Mouse (Mus musculus): ENCODE results near the gene Tsfm.

Gene Tsfm

GRCm38 (mm10) chr10:127041774-127042338 lies 11.2 kb upstream of the Tsfm start:
- DNase-seq (ENCODE audit: low spot score in 2 of 2) = peak; percentile 71 to 87

- peak in 1 of 2 experiments; percentile 32 for DNase-seq (ENCODE audit: low spot score in 2 of 2)
Observed at GRCm38 (mm10) chr10:127041274-127041766, 10.7 kb upstream of the Tsfm start, which contains the start of the genes Mettl1 and Eef1akmt3. Mettl1 (plus strand) TSS chr10:127041414. Eef1akmt3 (minus strand) TSS chr10:127041513.

- DNase-seq (ENCODE audit: low spot score in 2 of 2) = no peak
Observed at GRCm38 (mm10) chr10:127040569-127041214, 10.1 kb upstream of the Tsfm start.

DNA sequence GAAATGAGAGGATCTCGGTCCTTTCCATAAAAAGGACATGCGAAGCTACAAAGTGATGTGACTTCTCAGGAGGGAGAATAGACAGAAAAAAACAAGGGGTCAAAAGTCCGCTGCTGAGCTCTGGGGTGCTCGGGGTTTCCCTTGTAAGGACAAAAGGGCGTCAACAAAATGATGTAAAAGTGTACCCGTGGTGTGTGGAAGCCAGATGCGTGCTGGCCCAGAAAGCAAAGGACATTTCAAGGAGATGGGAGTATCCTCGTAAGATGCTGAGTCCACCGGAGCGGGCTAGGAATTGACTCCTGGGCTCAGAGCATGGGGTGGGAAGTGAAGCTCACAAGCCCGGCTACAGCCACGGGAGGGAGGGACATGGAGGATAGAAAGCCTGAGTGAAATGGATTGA lies 7.0 kb upstream of the Tsfm start:
- DNase-seq (ENCODE audit: low spot score in 2 of 2) = no peak

DNA sequence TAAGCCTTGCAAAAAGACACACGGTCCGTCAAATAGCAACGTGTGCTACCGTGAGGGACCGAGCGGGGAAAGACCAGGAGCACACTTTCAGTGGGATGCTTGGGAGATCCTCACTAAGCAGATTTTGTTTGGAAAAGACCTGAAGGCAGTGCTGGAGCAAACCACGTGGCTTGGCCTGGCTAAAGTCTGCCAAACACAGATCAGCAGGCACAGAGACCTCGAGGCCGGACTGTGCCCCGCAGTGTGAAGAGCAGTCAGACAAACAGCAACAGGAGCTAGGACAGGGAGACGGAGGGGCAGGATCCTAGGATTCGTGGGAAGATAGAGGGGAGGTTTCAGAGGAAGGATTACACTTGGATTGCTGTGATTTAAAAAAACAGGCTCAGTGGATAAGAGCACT lies 5.6 kb upstream of the Tsfm start:
- no peak for DNase-seq (ENCODE audit: low spot score in 2 of 2)

GRCm38 (mm10) chr10:127033301-127033741 lies 2.7 kb upstream of the Tsfm start:
- DNase-seq (ENCODE audit: low spot score in 2 of 2) = no peak

- no peak for DNase-seq (ENCODE audit: low spot score in 2 of 2)
Observed at GRCm38 (mm10) chr10:127018422-127018821, 12.2 kb downstream of the Tsfm start.

DNA sequence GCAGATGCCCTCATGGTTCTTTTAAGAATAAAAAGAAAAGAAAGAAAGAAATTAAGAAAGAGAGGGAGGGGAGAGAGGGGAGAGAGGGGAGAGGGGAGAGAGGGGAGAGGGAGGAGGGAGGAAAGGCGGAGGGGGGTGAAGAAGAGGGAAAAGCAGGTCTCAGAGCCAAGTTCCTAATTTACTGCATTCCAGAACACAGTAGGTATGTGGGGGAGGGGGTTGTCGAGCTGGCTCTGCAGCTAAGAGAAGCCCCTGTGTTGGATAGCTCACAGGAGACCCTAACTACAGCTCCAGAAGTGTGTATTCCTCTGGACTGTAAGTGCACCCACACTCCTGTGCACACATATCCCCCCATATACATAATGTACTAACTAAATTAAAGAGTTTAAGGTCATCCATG lies 13.6 kb downstream of the Tsfm start:
- no peak for DNase-seq (ENCODE audit: low spot score in 2 of 2)

DNA sequence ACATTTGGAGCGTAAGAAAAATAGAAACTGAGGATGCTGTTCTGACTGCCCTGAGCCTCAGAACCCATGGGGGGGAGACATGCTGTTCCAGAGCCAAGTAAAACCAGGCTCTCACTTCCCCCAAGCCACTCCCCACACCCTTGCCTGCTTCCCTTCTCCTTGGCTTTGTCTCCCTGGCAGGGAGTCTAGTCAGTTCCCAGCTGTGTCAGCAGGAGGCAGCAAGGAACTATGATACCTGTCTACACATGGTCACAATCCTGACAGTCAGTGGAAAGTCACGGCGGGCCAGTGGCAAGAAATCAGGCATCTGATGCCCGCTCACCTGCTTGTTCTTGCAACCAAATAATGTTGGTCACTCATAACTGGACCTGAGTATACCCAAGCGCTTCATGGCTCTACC lies 14.2 kb downstream of the Tsfm start:
- DNase-seq (ENCODE audit: low spot score in 2 of 2) = no peak

DNA sequence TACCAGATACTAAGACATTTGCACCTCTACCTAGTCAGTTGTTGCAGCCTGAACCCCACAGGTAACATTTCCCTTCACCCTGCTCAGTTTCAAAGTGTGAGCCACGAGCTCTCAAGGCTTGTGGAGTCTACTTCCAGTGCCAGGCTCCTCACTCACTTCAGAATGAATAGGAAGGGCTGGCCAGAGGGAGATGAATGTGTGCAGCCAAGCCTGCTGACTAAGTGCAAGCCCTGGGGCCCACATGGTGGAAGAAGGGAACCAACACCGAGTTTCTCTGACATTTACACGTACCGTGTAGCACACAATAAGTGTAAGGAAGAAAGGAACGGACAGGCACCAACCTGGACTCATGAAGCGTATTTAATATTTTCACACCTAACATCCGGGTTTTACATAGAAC lies 26.8 kb downstream of the Tsfm start:
- DNase-seq (ENCODE audit: low spot score in 2 of 2) = no peak

GRCm38 (mm10) chr10:127003334-127003733 lies 27.3 kb downstream of the Tsfm start:
- no peak for DNase-seq (ENCODE audit: low spot score in 2 of 2)

GRCm38 (mm10) chr10:127002765-127003164 lies 27.9 kb downstream of the Tsfm start:
- no peak for DNase-seq (ENCODE audit: low spot score in 2 of 2)

DNA sequence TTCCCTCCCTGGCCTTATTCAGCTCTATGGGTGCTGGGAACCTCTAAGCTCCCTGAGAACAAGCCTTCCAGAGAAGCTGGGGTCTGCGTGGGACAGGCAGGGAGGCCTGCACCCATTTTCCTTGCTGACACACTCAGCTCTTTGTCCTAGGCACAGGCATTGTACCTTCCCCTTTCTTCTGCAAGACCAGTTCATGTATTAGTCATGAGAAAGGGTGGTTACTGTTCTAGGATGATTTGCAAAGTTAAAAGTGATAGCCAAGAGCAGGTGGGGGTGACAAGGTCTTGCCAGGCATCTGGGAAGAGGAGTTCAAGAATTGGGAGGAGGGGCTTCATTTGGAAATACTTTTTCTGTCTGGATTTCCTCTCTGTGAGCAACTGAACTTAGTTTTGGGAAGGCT lies 28.6 kb downstream of the Tsfm start:
- no peak for DNase-seq (ENCODE audit: low spot score in 2 of 2)

DNA sequence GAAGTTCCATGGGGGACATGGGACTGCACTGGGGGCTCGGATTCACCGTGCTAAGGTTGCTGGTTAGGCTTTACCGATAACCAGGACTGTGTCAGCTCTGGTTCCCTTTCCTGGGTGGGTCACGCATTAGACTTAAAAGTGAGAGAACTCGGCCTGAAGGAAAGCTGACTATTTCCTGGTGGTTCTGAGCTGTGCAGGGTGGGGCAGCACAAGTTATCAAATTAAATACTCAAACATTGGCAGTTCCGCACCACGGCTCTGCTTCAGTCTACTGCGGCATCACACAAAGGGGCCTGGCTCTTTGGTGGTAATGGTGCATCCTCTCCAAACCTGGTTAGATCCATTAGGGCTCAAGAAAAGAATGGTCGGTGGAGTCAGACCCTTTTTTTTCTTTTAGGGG lies 29.3 kb downstream of the Tsfm start:
- DNase-seq (ENCODE audit: low spot score in 2 of 2) = no peak

- DNase-seq (ENCODE audit: low spot score in 2 of 2) = no peak
Observed at GRCm38 (mm10) chr10:127000529-127000928, 30.1 kb downstream of the Tsfm start, which contains the start of gene Avil. Avil (plus strand) TSS chr10:127000709.

- DNase-seq (ENCODE audit: low spot score in 2 of 2) = no peak
Observed at GRCm38 (mm10) chr10:126997340-126998113, 33.1 kb downstream of the Tsfm start.

DNA sequence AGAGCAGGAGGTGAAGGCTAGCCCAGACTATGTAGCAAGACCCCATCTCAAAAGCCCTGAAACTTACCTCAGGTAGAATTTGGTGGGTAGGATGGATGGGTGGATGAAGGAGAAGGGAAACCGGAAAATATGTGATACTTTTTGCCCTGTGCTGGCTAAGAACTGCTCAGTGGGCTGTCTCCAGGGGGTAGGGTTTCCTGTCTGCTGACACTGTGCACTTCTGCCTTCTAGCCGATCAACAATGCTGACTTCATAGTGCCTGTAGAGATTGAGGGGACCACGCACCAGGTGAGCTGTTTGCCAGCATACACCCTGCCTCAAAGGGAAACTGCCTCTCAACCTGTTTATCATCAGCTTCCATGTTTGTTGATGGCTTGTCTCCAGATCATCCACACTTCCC lies 37.0 kb downstream of the Tsfm start:
- DNase-seq (ENCODE audit: low spot score in 2 of 2) = no peak

- no peak for DNase-seq (ENCODE audit: low spot score in 2 of 2)
Observed at GRCm38 (mm10) chr10:126991676-126992075, 39.0 kb downstream of the Tsfm start.

DNA sequence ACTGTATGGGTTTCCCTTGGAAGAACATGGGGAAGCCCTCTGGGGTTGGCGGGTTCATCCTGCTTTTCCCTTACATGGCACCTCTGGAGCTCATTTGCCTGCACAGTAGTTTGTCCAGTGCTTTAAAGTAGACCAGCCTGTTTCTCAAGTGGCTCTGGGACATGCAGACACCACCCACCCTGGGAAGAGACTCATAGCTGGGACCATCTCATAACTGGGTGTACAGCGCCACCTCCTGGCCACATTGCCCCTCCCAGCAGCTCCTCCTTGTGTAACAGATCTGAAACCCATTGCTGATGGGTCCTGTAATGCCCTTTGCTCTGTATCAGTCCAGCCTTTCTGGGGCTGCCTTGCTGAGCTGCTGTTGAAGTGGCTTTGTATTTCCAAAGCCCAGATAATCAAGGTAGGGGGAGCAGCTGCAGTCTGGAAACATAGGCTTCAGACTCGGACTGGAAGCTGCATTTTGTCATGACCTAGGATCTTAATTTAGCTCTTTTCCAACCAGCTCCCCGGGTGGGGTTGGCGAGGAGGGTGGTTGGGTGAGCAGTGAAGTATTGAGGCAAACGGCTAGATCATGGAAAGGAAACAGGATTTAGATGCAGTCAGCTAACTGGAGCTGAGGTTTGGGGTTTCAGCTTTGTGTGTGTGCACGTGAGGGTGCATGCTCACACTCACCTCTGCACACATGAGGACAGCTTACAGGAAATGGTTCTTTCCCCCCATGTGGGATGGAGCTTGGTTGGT lies 40.2 kb downstream of the Tsfm start:
- DNase-seq (ENCODE audit: low spot score in 2 of 2) = peak; percentile 73 to 88

DNA sequence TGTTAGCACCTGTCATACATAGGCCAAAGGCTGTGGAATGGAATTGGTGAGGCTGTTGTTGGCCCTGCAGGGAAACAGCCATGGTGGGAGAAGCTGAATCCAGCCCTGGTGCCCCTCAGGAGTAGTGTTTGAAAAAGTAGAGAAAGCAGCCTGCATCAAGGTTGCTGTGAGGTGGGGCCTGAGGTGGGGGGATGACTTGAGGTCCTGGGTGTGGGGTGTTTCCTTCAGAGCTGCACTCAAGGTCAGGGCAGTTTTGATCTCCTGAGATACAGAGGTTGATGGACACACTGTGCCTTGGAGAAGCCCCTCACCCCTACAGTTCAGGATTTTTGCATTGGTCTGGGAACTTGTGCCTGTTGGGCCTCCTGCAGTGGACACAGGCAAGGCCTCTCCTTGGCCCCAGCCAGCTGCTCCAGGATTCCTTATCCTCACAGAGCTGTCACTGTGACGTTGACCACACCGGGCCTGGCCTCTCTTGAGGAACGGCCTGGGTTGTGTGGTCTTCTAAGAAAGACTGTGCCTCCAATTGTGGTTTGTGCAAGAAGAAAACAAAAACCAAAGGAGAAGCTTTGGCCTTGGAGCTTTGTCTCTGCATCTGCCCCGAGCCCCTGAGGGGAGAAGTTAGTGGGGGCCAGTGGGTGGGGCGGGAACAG lies 42.0 kb downstream of the Tsfm start:
- no peak for DNase-seq (ENCODE audit: low spot score in 2 of 2)

Data from spleen, postnatal 10 days (tissue).